Mouse (Mus musculus) gastrocnemius, adult 8-10 months (tissue): ENCODE results near the gene Pgpep1l. TPM values are rescaled to one million over a fixed set of nuclear protein-coding genes. Genes with fewer than 3 reads are reported as not detected.
"Not testable (repeated sequence)": the region's sequence is repeated elsewhere in the genome, so short reads cannot be mapped to it uniquely, and the experiment has no call there.

Experiments
- DNase-seq, 2 experiments: peaks; one replicate each; pipeline ENCODE4 v3.0.0; 2022; ENCODE audit warnings: low spot score in 2 of 2
- total RNA-seq, 4 experiments: library from RNA; stranded (reverse); gene quantifications; 2 replicates each; pipeline ENCODE4 v1.2.4; 2022

The Pgpep1l gene
- 1 to 10 TPM; 3.6 to 4.9 (median 4.0) TPM for total RNA-seq

DNA sequence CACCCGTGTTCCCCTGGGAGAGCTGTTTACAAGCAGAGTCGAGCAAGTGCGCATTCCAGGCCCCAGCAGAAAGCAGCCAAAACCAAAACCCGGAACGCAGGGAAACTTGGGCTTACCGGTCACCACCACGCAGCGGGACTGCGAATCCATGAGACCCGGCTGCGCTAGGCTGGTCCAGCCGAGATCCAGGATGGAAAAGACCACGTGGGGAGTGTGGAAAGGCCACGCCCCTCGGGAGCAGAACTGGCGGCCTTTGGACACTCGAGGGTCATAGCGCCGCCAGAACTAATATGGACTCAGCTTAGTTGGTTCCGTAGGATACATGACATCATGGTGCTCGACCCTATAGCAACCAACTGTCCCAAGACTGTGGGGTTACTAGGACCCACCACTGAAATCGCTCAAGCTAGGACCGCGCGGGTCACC, at the start of gene Pgpep1l:
Gene Pgpep1l, minus strand, starts transcription at position 206 of the 426 bp plus-strand sequence.
- DNase-seq, result peak; percentile 20 to 54

- DNase-seq, result no peak
Observed at GRCm38 (mm10) chr7:68313038-68313782, 49.2 kb upstream of the Pgpep1l start.

DNA sequence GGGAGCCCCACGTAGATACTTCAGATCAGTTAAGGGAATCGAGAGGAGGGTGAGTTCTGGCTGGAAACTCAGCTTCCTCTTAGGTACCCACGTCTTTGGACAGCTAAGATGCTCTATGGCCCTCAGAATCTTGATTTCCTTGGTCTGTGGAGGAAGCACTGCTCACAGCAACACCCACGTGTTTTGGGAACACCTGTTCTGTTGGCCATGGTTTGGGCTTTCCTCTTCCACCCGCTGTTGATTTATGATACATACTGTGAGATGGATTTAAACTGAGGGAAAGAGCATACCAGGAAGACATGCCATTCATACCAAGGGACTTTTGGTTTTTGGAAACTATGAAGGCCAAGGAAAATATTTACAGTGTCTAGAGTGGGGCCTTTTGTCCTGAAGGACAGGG, 48.4 kb upstream of the Pgpep1l start:
- DNase-seq, result no peak

DNA sequence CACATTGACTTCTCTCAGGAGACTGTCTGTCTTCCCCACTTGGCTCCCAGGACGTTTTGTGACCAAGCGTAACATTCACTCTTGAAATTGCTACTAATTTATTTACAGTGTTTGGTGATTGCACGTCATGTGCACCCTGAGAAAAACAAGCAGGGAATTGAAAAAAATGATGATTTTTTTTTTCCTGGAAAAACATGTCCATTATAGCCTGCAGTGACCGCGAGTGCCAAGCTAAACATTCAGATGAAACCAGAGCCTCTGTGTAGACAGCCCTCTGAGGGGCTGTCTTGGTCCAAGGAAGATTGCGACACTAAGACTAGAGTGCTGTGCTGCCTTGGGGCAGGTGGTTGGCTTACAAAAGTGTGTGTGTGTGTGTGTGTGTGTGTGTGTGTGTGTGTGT, 47.4 kb upstream of the Pgpep1l start:
- DNase-seq, result peak in 1 of 2 experiments; percentile 24

- DNase-seq, result no peak
Observed at GRCm38 (mm10) chr7:68306756-68307155, 42.7 kb upstream of the Pgpep1l start.

- no peak for DNase-seq
Observed at GRCm38 (mm10) chr7:68305781-68306575, 41.9 kb upstream of the Pgpep1l start.

DNA sequence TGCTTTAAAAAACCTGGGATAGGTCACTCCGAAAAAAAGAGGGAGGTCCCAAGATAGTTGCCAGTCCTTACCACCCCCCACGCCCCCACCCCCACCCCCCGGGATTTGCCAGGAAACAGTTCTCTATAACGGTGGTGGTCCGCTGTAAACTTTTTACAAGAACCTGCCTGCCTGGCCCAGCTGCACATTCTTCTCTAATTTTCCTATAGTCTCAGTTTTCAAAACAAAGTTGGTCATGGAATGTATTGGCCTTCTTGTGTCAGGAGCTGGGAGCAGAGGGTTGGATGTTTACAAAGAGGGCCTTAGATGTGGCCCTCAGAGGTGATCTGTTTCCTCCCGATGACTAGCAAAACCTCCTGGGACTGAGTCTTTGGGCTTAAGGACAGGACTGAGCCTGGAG, 39.7 kb upstream of the Pgpep1l start:
- no peak for DNase-seq

DNA sequence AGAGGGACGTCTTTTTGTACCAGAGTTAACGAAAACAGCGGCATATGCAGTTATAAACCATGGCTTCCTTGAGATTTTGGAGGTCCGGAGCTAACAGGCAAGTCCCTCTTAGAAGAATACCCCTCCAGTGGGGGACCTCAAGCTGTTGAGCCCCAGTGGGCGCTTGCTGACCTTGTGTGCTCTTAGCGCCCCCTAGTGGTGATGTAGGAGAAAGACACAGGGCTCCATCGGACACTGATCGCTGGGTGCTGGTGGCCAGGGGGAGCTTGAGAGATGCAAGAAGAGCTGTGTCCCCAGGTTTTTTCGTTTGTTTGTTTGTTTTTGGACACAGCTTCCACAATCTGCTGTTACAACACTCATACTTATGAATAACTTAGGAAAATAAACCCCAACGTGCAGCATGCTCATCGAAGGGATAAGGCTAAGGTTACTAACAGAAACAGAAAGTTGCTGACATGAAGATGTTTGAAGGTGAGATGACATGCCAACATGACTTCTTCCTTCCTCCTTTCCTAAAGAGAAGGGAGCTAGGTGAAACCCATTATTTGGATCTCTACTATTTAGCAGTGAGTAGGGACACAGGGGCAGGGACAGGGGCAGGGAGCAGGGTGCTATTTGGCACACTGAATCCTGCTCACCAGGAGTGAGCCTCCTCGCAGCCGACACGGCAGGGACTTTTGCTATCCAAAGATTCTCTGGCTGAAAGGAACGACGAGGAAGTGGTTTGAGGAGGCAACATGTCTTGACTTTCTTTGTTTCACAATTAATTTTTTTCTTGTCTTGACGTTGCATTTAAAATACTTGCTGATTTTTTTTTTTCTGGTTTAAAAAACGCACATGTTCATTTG, 38.8 kb upstream of the Pgpep1l start:
- DNase-seq, result peak; percentile 25 to 43

- DNase-seq, result no peak
Observed at GRCm38 (mm10) chr7:68301160-68301559, 37.1 kb upstream of the Pgpep1l start.

- DNase-seq, result no peak
Observed at GRCm38 (mm10) chr7:68298381-68299076, 34.5 kb upstream of the Pgpep1l start.

GRCm38 (mm10) chr7:68296487-68296886, 32.5 kb upstream of the Pgpep1l start:
- DNase-seq, result no peak

DNA sequence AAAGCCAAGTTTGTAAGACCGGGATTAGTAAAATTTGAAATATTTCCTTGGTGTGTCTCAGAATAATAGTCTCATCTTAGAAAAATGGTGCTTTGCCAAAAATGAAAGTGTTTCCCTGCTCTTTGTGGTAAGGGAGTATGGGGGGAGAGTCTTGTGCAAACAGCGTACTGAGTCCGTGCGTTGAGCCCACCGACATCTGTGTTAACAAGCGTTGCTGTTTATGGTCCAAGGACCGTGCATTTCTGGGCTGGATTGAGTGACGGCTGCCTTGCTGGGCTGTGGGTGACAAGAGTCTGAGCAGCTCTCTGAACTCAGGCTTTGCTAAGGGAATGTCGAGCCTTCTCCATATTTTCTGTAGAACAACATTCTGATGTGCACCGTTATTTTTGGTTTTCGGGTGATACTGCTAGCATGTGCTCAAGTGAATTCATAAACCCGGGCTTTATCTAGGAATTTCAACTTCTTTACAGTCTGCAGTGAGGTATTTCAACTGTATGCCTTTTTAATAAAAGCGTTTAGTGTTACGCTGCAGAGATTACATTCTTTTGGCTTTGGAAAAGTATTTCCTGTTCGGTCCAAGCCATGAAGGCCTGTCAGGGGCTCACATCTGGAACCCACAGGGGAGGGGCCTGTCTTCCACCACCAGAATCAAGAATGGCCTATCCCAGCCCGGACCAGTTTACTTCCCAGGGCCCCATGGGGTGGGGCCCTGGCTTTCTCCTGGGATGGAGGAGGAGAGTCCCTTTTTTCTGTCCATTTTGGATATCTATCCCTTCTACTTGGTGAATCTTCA, 30.2 kb upstream of the Pgpep1l start:
- no peak for DNase-seq

DNA sequence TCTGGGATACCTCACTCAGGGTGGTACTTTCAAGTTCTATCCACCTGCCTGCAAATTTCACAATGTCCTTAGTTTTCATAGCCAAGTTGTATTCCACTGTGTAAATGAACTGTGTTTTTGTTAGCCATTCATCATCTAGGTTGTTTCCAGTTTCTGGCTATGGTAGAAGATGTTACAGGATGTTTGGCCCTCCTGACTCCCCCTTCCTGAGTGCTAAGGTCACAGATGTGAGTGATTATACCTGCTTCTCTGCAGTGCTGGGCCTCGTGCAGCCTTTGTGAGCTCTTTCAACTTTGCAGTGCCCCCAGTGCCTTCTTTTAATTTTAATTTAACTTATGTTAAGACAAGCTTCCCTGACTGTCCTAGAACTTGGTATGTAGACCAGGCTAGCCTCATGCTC, 27.6 kb upstream of the Pgpep1l start:
- no peak for DNase-seq

- no peak for DNase-seq
Observed at GRCm38 (mm10) chr7:68289081-68289480, 25.0 kb upstream of the Pgpep1l start.

- not testable (repeated sequence) for DNase-seq
Observed at GRCm38 (mm10) chr7:68288000-68288399, 24.0 kb upstream of the Pgpep1l start.

- DNase-seq, result no peak
Observed at GRCm38 (mm10) chr7:68287582-68287981, 23.5 kb upstream of the Pgpep1l start.

DNA sequence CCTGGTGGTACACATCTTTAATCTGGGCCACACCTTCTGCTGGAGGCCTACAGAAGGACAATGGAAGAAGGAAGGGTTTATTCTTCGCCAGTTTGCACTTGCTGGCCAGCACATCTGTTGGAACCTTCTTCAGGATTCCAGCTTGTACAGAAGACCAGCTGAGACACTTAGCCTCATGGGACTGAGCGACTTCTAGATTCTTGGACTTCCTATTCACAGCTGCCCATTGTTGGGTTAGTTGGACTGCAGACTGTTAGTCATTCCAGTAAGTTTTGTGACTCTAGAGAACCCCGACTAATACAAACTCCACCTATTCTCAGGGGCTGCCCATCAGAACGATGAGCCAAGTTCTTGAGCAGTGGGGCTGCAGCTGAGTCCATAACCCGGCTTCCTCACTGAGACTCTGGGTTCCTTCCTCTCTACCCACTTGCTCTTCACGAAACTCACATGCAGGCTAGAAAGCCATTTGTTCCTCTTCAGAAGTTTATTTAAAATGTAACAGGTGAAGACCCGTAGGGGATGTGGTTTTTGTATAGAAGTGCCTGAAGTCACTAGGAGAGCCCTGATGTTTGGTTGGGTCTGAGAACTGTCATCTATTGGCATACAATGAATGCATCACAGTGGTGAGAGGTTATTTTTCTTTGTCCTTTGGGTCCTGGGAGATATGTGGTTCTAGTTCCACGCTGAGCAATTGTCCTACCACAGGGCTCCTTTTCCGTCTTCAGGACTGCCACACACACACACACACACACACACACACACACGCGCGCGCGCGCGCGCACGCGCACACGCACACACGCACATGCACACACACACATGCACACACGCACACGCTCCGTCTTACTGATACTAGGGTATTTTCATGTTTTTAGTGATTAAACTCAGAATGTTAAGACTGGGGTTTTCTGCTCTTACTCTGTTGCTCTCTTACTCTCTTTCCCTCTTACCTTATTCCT, 22.8 kb upstream of the Pgpep1l start:
- DNase-seq, result no peak

- no peak for DNase-seq
Observed at GRCm38 (mm10) chr7:68285851-68286298, 21.8 kb upstream of the Pgpep1l start.

- DNase-seq, result no peak
Observed at GRCm38 (mm10) chr7:68283776-68284175, 19.7 kb upstream of the Pgpep1l start.
